Mouse (Mus musculus) hindbrain, embryonic 11.5 days (tissue): ENCODE measurements around the gene 4933436I01Rik. TPM values are rescaled to one million over a fixed set of nuclear protein-coding genes. Genes with fewer than 3 reads are reported as not detected.

Experiments
- ATAC-seq: fragments of 200-750 bp; cut with Nextera tagmentation; 2 replicates; pipeline ENCODE4 v1.8.0; 2017; ENCODE audit warnings: mild to moderate bottlenecking, moderate TSS enrichment, moderate library complexity; ENCODE audit not compliant: low FRiP score
- DNase-seq: peaks from one replicate; pipeline ENCODE4 v3.0.0-alpha.2; 2015; ENCODE audit warnings: low spot score
- H3K27ac ChIP-seq: fragments of 300-500 bp; sonication (generic); 2 replicates; pipeline ENCODE4 v1.5.1; 2014; ENCODE audit warnings: mild to moderate bottlenecking, low read depth, low read length
- H3K27me3 ChIP-seq: fragments of 300-500 bp; sonication (generic); 2 replicates; pipeline ENCODE4 v1.6.1; 2014; ENCODE audit warnings: mild to moderate bottlenecking, low read length, moderate library complexity, mixed read lengths; ENCODE audit not compliant: control insufficient read depth, insufficient read depth
- H3K36me3 ChIP-seq: fragments of 300-500 bp; sonication (generic); 2 replicates; pipeline ENCODE4 v1.6.1; 2014; ENCODE audit warnings: mild to moderate bottlenecking, low read length, moderate library complexity, mixed read lengths; ENCODE audit not compliant: control insufficient read depth, insufficient read depth
- H3K4me1 ChIP-seq: fragments of 300-500 bp; sonication (generic); replicated peaks from 2 replicates; pipeline ENCODE4 v1.6.1; 2014; ENCODE audit warnings: low read length, mixed read lengths; ENCODE audit not compliant: control insufficient read depth, insufficient read depth
- H3K4me2 ChIP-seq: fragments of 300-500 bp; sonication (generic); replicated peaks from 2 replicates; pipeline ENCODE4 v1.6.1; 2014; ENCODE audit warnings: mild to moderate bottlenecking, low read depth, low read length
- H3K4me3 ChIP-seq: fragments of 300-500 bp; sonication (generic); 2 replicates; pipeline ENCODE4 v1.5.1; 2014; ENCODE audit warnings: low read depth, low read length
- H3K9ac ChIP-seq: fragments of 300-500 bp; sonication (generic); 2 replicates; pipeline ENCODE4 v1.6.1; 2014; ENCODE audit warnings: low read depth, low read length
- H3K9me3 ChIP-seq: fragments of 300-500 bp; sonication (generic); 2 replicates; pipeline ENCODE4 v1.6.1; 2016; ENCODE audit warnings: low read length; ENCODE audit not compliant: control insufficient read depth
- WGBS: fragments of 180-500 bp; shearing (Covaris S2); extraction: QIAGEN DNeasy Blood & Tissue Kit; methylation state at CpG from one replicate; pipeline ENCODE4 v1.1.7; 2014; 5-methylcytosine and 5-hydroxymethylcytosine counted together
- polyA plus RNA-seq: library from polyadenylated mRNA; unstranded; fragments of >200 nt; fragmentation: Nextera tagmentation; extraction: Ambion mirVana; gene quantifications from 2 replicates; pipeline ENCODE4 v1.2.1, GENCODE M21; 2014

The 4933436I01Rik gene
- polyA plus RNA-seq = not detected in 2 replicates

DNA sequence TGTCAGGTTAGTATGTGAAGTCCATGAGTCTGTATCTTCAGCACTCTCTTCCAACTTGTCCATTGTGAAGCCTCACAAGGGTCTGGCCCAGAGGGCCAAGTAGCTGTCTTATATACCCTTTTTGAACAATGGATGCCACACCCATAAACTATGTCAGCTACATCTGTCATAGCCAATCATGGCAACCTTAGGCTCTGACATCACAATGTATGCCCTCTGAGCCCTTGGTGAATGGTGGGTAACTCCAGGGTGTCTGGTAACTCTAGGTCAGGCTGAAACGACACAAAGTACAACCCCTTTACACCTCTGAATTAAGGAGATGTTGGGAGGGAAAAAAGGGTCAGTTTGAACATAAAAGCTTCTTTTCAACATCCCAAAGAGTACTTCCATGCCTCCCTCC, at the start of gene 4933436I01Rik:
Gene 4933436I01Rik, minus strand, starts transcription at position 101 of the 400 bp plus-strand sequence.
- Histone ChIP-seq H3K9ac (no peak within 1 kb of the TSS), H3K4me2 (no peak within 1 kb of the TSS), H3K36me3 (no peaks in the 10 kb centered on the region), H3K4me3 (no peak within 1 kb of the TSS), H3K9me3 (no peaks in the 10 kb centered on the region), H3K27me3 (no peaks in the 10 kb centered on the region), H3K27ac (no peak within 1 kb of the TSS), H3K4me1 (no peaks in the 10 kb centered on the region)
- no peak for DNase-seq
- 76% methylated on average over 1 of the region's 1 CpGs for WGBS
- ATAC-seq = no peak

DNA sequence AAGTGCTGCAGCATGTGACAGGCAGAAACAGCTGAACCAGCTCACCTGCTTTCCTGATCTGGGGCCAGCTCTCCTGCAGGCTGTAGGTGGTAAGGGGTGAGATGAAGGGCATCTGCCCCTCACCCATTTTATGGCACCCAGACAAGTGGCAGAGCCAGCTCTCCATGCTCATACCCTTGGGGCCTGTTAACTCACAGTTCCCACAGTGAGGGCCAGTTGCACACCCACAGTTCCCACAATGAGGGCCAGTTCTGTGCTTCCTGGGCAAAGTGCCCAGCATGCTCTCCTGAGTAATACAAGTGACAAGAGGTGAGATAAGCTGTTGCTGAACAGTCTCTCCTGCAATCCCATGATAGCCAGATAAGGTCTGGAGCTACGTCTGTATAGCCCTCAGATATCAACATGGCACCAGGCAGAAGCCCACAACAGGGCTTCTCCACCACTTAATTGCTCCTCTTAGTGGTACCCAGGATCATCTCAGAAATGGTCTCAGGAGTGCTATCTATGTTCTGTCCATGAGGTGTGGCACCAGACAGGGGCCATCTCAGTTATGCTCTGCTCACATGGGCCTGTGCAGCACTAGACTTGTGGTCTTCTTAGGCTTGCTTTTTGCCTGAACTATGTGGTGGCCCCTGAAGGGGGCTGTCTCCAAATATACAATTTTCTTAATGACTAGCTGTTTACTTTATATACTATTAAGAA, 3.7 kb upstream of the 4933436I01Rik start:
- Histone ChIP-seq H3K27ac (no peak overlapping the region), H3K9me3 (no peaks in the 10 kb centered on the region), H3K4me2 (no peak overlapping the region), H3K36me3 (no peaks in the 10 kb centered on the region), H3K9ac (no peak overlapping the region), H3K27me3 (no peaks in the 10 kb centered on the region), H3K4me1 (no peaks in the 10 kb centered on the region), H3K4me3 (no peak overlapping the region)
- WGBS = 80% methylated on average over 1 of the region's 1 CpGs
- ATAC-seq (no peak), DNase-seq (no peak)

DNA sequence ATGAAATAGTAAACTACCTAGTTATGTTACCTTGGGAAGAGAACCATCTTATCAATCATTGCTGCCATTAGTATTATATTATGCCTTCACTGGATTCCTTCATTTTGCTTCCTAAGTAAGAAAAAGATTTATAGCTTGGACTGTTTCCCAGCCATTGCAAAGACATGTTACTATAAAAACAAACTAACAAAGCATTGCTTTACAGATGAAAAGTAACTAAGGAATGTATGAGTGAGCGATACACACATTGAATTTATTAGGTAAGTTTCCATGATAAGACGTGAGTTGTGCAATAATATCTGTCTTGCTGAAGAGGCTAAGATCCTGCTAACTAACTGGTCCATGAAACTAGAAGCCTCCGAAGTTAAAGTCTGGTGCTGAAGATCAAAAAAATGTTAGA, 37.8 kb downstream of the 4933436I01Rik start:
- Histone ChIP-seq H3K9ac (no peak overlapping the region), H3K4me3 (no peak overlapping the region), H3K27me3 (no peaks in the 10 kb centered on the region), H3K9me3 (no peaks in the 10 kb centered on the region), H3K4me2 (no peak overlapping the region), H3K4me1 (no peaks in the 10 kb centered on the region), H3K36me3 (no peaks in the 10 kb centered on the region), H3K27ac (no peak overlapping the region)
- WGBS = 91% methylated on average over 3 of the region's 3 CpGs
- no peak for ATAC-seq
- no peak for DNase-seq

Other genes starting within 250 kb of the 4933436I01Rik start
- gene Gm1140, start 227.9 kb downstream of the 4933436I01Rik start, polyA plus RNA-seq = not detected in 2 replicates
- gene Gm14692, start 225.8 kb downstream of the 4933436I01Rik start, polyA plus RNA-seq = not detected in 2 replicates